Mouse (Mus musculus): ENCODE data around the gene Lrrc55.
A peak's percentile ranks its signal among the peaks of the same experiment; 100 is the strongest.

Gene Lrrc55

DNA sequence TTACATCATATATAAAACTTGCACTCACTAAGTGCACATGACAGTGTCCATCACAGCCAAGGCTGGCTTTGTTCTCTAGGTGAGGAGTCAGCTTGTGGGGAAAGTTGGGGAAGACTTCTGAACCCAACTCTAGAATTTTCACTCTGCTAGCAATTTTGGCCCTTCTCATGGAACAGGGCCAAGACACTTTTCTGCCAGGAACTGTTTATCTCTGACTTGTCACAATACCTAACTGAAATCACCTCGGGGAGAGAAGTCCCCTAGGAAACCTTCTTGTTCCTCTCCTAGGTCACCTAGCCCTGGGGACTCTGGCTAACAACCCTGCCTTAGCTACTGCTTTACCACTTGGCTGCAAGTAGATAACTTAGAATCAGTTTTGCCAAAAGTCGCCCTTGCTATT, 64.8 kb downstream of the Lrrc55 start:
- no peak for DNase-seq (ENCODE audit: extremely low spot score)

- no peak for DNase-seq (ENCODE audit: extremely low spot score)
These were observed 65.3 kb downstream of the Lrrc55 start for GRCm38 (mm10) chr2:85131724-85132123.

DNA sequence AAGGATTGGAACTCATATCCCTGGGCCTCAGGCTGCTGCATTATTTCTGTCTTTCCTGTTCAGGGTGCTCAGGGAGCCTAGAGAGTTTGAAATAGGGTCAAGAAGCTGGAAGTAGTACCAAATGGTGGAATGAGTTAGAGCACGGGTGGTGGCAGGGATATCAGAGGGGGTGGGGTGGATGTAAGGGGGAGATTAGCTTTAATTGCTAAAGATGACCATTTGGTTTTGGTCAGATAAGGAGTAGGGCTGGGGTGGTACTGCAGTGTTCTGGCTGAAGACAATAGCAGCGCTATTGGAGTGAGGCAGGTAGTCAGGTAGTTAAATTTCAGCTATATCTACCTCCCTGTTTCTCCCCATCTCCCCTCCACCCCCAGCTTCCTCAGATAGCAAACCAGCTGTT, 65.8 kb downstream of the Lrrc55 start:
- DNase-seq (ENCODE audit: extremely low spot score) = no peak

- no peak for DNase-seq (ENCODE audit: extremely low spot score)
These were observed 67.5 kb downstream of the Lrrc55 start for GRCm38 (mm10) chr2:85129496-85129971.

GRCm38 (mm10) chr2:85123869-85124535, 73.0 kb downstream of the Lrrc55 start:
- peak; percentile 78 for DNase-seq (ENCODE audit: extremely low spot score)

DNA sequence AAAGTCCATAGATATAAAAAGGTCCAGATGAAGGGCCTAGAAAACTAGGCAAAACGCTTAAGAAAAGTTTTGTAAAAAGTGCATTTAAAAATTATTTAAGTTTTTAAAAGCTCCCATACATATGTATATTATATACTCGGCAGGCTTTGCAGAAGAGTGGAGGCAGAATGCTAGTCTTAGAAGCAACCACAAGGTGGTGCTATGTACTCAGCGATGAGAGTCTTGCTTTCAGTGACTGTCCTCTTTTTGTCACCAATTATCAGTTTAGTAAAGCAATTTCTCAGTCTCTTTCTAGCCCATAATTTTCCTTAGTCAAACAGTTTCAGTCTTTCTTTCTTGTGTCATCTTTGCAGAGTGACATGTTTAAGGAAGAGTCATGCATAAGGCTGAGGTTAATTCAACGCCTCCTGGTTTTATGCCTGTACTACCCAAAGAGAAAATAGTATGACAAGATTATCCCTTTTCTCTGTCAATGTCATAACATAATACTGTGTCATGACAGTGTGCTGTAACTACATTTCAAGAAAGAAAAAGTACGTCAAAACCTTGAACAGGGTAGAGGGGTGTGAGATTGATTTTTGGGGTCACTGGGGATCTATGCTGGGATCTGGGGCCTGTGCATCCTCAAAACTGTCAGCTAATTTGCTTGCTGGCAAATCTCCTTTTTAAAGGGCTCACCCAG, 73.7 kb downstream of the Lrrc55 start:
- no peak for DNase-seq (ENCODE audit: extremely low spot score)

Measured in embryo, embryonic 9.5 days (tissue).